Mouse (Mus musculus) right cerebral cortex, postnatal 10 days (tissue): ENCODE measurements around the gene Pdcl3.
A peak's percentile ranks its signal among the peaks of the same experiment; 100 is the strongest.
"Not testable (repeated sequence)": the region's sequence is repeated elsewhere in the genome, so short reads cannot be mapped to it uniquely, and the experiment has no call there.

Experiments
- DNase-seq, 2 experiments: peaks; one replicate each; pipeline ENCODE4 v3.0.0; 2021; ENCODE audit warnings: low spot score in 2 of 2

Pdcl3 gene

DNA sequence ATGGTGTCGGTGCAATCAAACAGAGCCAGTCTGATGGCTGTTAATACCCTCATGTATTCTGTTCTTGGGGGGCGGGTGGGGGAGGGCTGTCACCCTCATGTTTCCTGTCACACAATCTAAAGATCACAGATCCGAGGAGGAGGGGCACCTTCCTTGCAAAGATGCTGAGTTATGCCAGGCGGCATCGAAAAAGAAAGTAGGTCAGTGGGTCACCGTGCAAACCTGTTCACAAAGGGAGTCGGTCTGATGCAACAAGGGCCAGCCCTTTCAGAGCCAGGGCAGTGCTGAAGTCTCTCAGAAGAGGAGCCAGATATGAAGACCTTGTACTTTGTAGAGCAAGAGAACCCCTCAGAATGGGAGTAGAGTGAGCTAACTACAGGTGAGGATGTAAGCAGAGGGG, 39.7 kb downstream of the Pdcl3 start:
- no peak for DNase-seq

DNA sequence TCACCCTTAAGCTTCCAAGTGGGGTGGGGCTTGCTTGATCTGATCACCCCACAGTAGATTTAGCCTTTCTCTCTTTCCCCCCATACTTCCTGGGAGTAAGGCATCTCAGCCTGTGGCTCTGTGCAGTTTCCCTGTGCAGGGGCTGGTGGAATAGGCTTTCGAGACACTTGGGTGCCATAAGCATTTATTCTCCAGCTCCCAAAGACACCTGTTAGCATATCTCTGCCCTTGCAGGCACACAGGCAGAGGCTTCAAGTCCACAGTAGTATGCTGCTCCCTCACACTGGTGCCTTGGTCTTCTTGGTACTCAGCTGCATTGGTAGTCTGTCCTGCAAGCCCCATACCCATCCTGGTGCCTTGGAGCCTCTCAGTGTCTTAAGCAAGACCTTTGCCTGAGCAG, 40.4 kb downstream of the Pdcl3 start:
- no peak for DNase-seq

DNA sequence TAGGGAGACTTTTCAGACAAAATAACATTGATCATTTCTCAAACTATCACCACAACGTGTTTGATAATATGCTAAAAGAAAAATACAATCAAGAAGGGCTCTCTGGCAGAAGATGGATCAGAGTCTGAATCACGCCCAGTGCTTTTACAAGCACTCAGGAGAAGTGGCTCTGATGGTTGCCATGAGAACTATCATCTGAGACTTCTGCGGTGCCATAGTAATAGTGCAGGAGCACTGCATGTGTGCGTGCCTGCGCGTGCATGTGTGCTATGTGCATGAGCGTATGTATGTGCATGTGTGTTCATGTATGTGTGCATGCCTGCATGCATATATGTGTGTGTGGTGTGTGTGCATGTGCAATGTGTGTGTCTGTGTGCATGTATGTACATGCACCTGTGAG, 43.8 kb downstream of the Pdcl3 start:
- DNase-seq = peak; percentile 48 to 71

DNA sequence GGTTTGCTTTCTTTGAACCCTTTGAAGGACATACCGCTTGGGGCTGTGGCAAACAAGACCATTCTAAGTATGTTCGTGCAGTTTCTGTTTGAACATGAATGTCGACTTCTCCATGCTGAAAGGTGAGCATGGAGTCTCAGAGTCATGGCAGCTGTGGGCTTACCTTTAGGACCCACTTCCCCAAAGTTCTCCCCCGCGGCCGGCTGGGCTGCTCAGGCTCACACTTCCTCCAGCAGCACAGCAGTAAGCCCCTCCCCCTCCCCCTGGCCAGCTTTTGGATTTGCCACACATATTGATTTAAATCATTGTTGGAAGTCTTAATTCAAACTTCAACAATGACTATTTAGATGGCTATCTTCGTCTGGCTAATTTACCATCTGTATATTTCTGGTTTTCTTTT, 44.7 kb downstream of the Pdcl3 start:
- no peak for DNase-seq

DNA sequence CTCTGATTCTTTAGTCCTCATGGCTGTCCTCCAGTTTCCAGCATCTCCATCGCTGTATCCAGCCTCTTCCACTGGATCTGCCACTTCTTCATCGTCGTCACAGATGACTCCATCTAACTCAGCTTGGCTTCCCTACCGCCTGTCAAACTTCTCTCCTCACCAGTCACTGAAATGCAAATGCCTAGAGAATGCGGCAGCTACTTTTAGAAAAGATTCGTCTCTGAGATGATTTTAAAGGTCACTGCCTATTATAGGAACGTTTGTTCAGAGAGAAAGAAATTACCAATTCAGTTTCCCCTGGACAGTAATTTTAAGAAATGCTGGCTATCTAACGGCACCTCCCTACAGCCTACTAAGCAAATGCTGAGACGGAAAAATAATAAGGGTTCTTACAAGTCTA, 50.4 kb downstream of the Pdcl3 start:
- DNase-seq = no peak

DNA sequence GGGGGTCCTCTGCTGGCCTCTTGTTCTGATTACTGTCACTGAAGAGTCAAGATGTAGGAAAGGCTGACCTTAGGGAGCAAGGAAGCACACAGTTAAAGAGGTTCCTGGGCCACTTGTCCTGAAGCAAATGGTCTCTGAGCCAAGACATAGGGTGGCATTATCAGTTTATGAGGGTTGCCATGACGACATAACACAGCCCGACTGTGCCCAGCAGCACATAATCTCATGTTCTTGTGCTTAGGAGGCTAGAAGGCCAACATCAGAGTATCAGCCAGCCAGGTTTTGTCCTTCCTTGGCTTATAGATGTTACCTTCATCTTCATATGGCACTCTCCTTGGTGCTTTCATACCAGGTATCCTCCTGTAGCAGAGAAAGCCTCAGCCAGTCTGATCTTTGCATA, 56.8 kb downstream of the Pdcl3 start:
- DNase-seq = no peak

DNA sequence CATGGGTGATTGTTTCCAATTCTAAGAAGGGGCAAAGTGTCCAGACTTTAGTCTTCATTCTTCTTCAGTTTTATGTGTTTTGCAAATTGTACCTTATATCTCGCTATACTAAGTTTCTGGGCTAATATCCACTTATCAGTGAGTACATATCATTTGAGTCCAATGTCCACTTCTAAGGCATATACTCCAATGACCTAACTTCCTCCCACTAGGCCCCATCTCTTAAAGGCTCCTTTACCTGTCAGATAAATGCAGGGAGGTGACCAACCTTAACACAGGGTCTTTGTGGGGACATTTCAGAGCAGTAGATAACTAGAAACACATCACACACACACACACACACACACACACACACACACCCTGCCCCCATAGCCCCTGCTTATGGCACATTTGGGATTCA, 59.0 kb downstream of the Pdcl3 start:
- DNase-seq = not testable (repeated sequence)

DNA sequence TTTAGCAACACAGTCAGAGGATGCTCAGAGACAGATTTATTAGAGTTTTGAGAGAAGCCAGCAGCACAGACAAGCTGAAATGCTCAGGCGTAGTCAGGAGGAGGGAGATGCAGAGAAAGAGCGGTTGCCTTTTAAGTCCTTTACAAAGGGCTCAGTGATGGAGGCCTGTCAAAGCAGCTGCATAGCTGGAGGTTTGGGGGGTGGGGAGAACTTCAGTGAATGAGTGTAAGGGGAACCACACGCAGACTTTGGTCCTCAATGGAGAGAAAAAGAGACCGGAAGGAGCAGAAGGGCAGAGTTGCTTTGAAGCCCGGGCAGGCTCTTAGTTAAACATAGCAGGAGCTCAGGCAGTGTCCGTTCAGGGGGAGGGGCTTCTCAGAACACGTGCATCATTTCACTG, 61.3 kb downstream of the Pdcl3 start:
- DNase-seq = no peak
